Mouse (Mus musculus) intestine, embryonic 14.5 days (tissue): ENCODE measurements at regions not wholly inside any gene's neighbourhood (a gene's known extent, or its start where the extent isn't known, plus 50 kb on each side); places are given as distances from the start of the nearest gene placed in this dataset.

Experiments used
- ATAC-seq: fragments of 200-750 bp; cut with Nextera tagmentation; replicated peaks from 2 replicates; pipeline ENCODE4 v1.8.0; 2017; ENCODE audit warnings: low read depth, moderate number of reproducible peaks, moderate TSS enrichment, moderate library complexity; ENCODE audit not compliant: low FRiP score, low TSS enrichment
- DNase-seq: peaks from one replicate; pipeline ENCODE4 v3.0.0-alpha.2; 2018; ENCODE audit warnings: low spot score
- H3K27ac ChIP-seq: fragments of 300-500 bp; sonication (generic); 2 replicates; pipeline ENCODE4 v1.5.1; 2014; ENCODE audit warnings: low read depth, mild to moderate bottlenecking, control low read depth
- H3K27me3 ChIP-seq: fragments of 300-500 bp; sonication (generic); replicated peaks from 2 replicates; pipeline ENCODE4 v1.6.1; 2014; ENCODE audit warnings: low read length, control low read depth; ENCODE audit not compliant: control insufficient read depth, insufficient read depth
- H3K36me3 ChIP-seq: fragments of 300-500 bp; sonication (generic); 2 replicates; pipeline ENCODE4 v1.6.1; 2014; ENCODE audit warnings: low read length, control low read depth; ENCODE audit not compliant: control insufficient read depth, insufficient read depth
- H3K4me1 ChIP-seq: fragments of 300-500 bp; sonication (generic); replicated peaks from 2 replicates; pipeline ENCODE4 v1.6.1; 2014; ENCODE audit warnings: low read length, control low read depth, mixed read lengths; ENCODE audit not compliant: control insufficient read depth, insufficient read depth
- H3K4me2 ChIP-seq: fragments of 300-500 bp; sonication (generic); 2 replicates; pipeline ENCODE4 v1.6.1; 2014; ENCODE audit warnings: low read length
- H3K4me3 ChIP-seq: fragments of 300-500 bp; sonication (generic); 2 replicates; pipeline ENCODE4 v1.5.1; 2014; ENCODE audit warnings: low read depth, low read length, control low read depth, mixed read lengths
- H3K9ac ChIP-seq: fragments of 300-500 bp; sonication (generic); 2 replicates; pipeline ENCODE4 v1.6.1; 2014; ENCODE audit warnings: mild to moderate bottlenecking, low read length
- H3K9me3 ChIP-seq: fragments of 300-500 bp; sonication (generic); 2 replicates; pipeline ENCODE4 v1.6.1; 2016; ENCODE audit warnings: low read length, control low read depth; ENCODE audit not compliant: control insufficient read depth
- WGBS: fragments of 180-500 bp; shearing (Covaris S2); extraction: QIAGEN DNeasy Blood & Tissue Kit; methylation state at CpG from one replicate; pipeline ENCODE4 v1.1.7; 2014; 5-methylcytosine and 5-hydroxymethylcytosine counted together

GRCm38 (mm10) chr14:67573451-67573995 lies 1564.5 kb upstream of the Gulo start:
- no peak overlapping the region for H3K9ac ChIP-seq
- H3K9me3 ChIP-seq: no peaks in the 10 kb centered on the region
- H3K4me2 ChIP-seq: no peak overlapping the region
- H3K27ac ChIP-seq: no peak overlapping the region
- H3K4me1 ChIP-seq: 0 out of 2 replicates have a peak, but pooled peaks cover 4% of the 10 kb centered on the region
- ATAC-seq (no peak), DNase-seq (no peak)
- H3K27me3 ChIP-seq: no peaks in the 10 kb centered on the region
- WGBS: 73% methylated on average over 12 of the region's 12 CpGs
- H3K4me3 ChIP-seq: no peak overlapping the region
- H3K36me3 ChIP-seq: no peaks in the 10 kb centered on the region

- Histone ChIP-seq H3K9me3 (no peaks in the 10 kb centered on the region), H3K27ac (no peak overlapping the region), H3K9ac (no peak overlapping the region), H3K36me3 (no peaks in the 10 kb centered on the region), H3K4me2 (no peak overlapping the region), H3K27me3 (no peaks in the 10 kb centered on the region), H3K4me3 (no peak overlapping the region), H3K4me1 (0 out of 2 replicates have a peak, but pooled peaks cover 4% of the 10 kb centered on the region)
- WGBS: 40% methylated on average over 17 of the region's 17 CpGs
- ATAC-seq (no peak), DNase-seq (no peak)
Observed at GRCm38 (mm10) chr14:67569744-67570322, 1560.8 kb upstream of the Gulo start.

- Histone ChIP-seq H3K36me3 (no peaks in the 10 kb centered on the region), H3K4me1 (0 out of 2 replicates have a peak, but pooled peaks cover 4% of the 10 kb centered on the region), H3K4me3 (no peak overlapping the region), H3K9me3 (no peaks in the 10 kb centered on the region), H3K4me2 (no peak overlapping the region), H3K27me3 (no peaks in the 10 kb centered on the region), H3K27ac (no peak overlapping the region), H3K9ac (no peak overlapping the region)
- no peak for ATAC-seq
- WGBS: 33% methylated on average over 22 of the region's 22 CpGs
- DNase-seq: no peak
Observed at GRCm38 (mm10) chr14:67568896-67569743, 1560.1 kb upstream of the Gulo start.

GRCm38 (mm10) chr14:67554897-67555296 lies 1545.9 kb upstream of the Gulo start:
- H3K4me2 ChIP-seq: no peak overlapping the region
- 94% methylated on average over 7 of the region's 7 CpGs for WGBS
- ATAC-seq (no peak), DNase-seq (no peak)
- H3K9ac ChIP-seq: no peak overlapping the region
- H3K4me1 ChIP-seq: no peaks in the 10 kb centered on the region
- no peak overlapping the region for H3K27ac ChIP-seq
- no peaks in the 10 kb centered on the region for H3K36me3 ChIP-seq
- no peak overlapping the region for H3K4me3 ChIP-seq
- H3K9me3 ChIP-seq: no peaks in the 10 kb centered on the region
- no peaks in the 10 kb centered on the region for H3K27me3 ChIP-seq

GRCm38 (mm10) chr14:67550462-67551185 lies 1541.6 kb upstream of the Gulo start:
- H3K4me3 ChIP-seq: no peak overlapping the region
- H3K27me3 ChIP-seq: no peaks in the 10 kb centered on the region
- no peaks in the 10 kb centered on the region for H3K36me3 ChIP-seq
- no peak overlapping the region for H3K4me2 ChIP-seq
- WGBS: 71% methylated on average over 6 of the region's 6 CpGs
- no peaks in the 10 kb centered on the region for H3K9me3 ChIP-seq
- H3K4me1 ChIP-seq: no peaks in the 10 kb centered on the region
- H3K27ac ChIP-seq: no peak overlapping the region
- DNase-seq (no peak), ATAC-seq (no peak)
- no peak overlapping the region for H3K9ac ChIP-seq

GRCm38 (mm10) chr14:67548750-67549149 lies 1539.7 kb upstream of the Gulo start:
- Histone ChIP-seq H3K9ac (no peak overlapping the region), H3K27me3 (no peaks in the 10 kb centered on the region), H3K4me2 (no peak overlapping the region), H3K4me3 (no peak overlapping the region), H3K27ac (no peak overlapping the region), H3K36me3 (no peaks in the 10 kb centered on the region), H3K9me3 (peaks cover under 1% of the 10 kb centered on the region), H3K4me1 (no peaks in the 10 kb centered on the region)
- no peak for ATAC-seq
- WGBS: 90% methylated on average over 6 of the region's 6 CpGs
- DNase-seq: no peak

GRCm38 (mm10) chr14:67545036-67545435 lies 1536.0 kb upstream of the Gulo start:
- no peak overlapping the region for H3K9ac ChIP-seq
- no peak overlapping the region for H3K4me2 ChIP-seq
- WGBS: 68% methylated on average over 5 of the region's 5 CpGs
- no peak for ATAC-seq
- no peaks in the 10 kb centered on the region for H3K4me1 ChIP-seq
- H3K36me3 ChIP-seq: no peaks in the 10 kb centered on the region
- DNase-seq: no peak
- no peaks in the 10 kb centered on the region for H3K27me3 ChIP-seq
- H3K27ac ChIP-seq: no peak overlapping the region
- peaks cover 4% of the 10 kb centered on the region for H3K9me3 ChIP-seq
- no peak overlapping the region for H3K4me3 ChIP-seq

GRCm38 (mm10) chr14:67541271-67541711 lies 1532.3 kb upstream of the Gulo start:
- Histone ChIP-seq H3K9ac (no peak overlapping the region), H3K27me3 (no peaks in the 10 kb centered on the region), H3K9me3 (peaks cover 4% of the 10 kb centered on the region), H3K27ac (no peak overlapping the region), H3K4me2 (no peak overlapping the region), H3K4me3 (no peak overlapping the region), H3K4me1 (peaks cover 5% of the 10 kb centered on the region; the same call in 1 of the 2 replicates), H3K36me3 (no peaks in the 10 kb centered on the region)
- WGBS: 61% methylated on average over 4 of the region's 4 CpGs
- ATAC-seq (no peak), DNase-seq (no peak)
